Mouse (Mus musculus): ENCODE data around the gene Ptdss2.

- TF ChIP-seq CTCF (IDR thresholded peaks at IDR 0.05; ENCODE audit: low read depth) (no peak), EP300 (IDR thresholded peaks at IDR 0.05; ENCODE audit: low read depth) (no peak)
Observed at GRCm38 (mm10) chr7:141094487-141095205, 27.5 kb upstream of the Ptdss2 start.
